Mouse (Mus musculus): ENCODE measurements at regions not wholly inside any gene's neighbourhood (a gene's known extent, or its start where the extent isn't known, plus 50 kb on each side); places are given as distances from the start of the nearest gene placed in this dataset.

GRCm38 (mm10) chr4:8374061-8374460 is 135.2 kb upstream of the Car8 start:
- DNase-seq (ENCODE audit: low read depth), result no peak

- peak; percentile 24 for DNase-seq (ENCODE audit: low read depth)
Observed at GRCm38 (mm10) chr4:8372069-8372468, 133.2 kb upstream of the Car8 start.

- DNase-seq (ENCODE audit: low read depth), result no peak
Observed at GRCm38 (mm10) chr4:8370786-8371185, 131.9 kb upstream of the Car8 start.

GRCm38 (mm10) chr4:8367487-8368276 is 128.8 kb upstream of the Car8 start:
- DNase-seq (ENCODE audit: low read depth), result peak; percentile 72

GRCm38 (mm10) chr4:8366978-8367377 is 128.1 kb upstream of the Car8 start:
- DNase-seq (ENCODE audit: low read depth), result no peak

- DNase-seq (ENCODE audit: low read depth), result no peak
Observed at GRCm38 (mm10) chr4:8362409-8362808, 123.6 kb upstream of the Car8 start.

- DNase-seq (ENCODE audit: low read depth), result no peak
Observed at GRCm38 (mm10) chr4:8361931-8362330, 123.1 kb upstream of the Car8 start.

- DNase-seq (ENCODE audit: low read depth), result no peak
Observed at GRCm38 (mm10) chr4:8361305-8361704, 122.5 kb upstream of the Car8 start.

GRCm38 (mm10) chr4:8357443-8357842 is 118.6 kb upstream of the Car8 start:
- no peak for DNase-seq (ENCODE audit: low read depth)

GRCm38 (mm10) chr4:8341928-8342327 is 103.1 kb upstream of the Car8 start:
- no peak for DNase-seq (ENCODE audit: low read depth)

GRCm38 (mm10) chr4:8309241-8309987 is 70.6 kb upstream of the Car8 start:
- DNase-seq (ENCODE audit: low read depth), result no peak

- DNase-seq (ENCODE audit: low read depth), result no peak
Observed at GRCm38 (mm10) chr4:8292563-8292962, 53.7 kb upstream of the Car8 start.

- DNase-seq (ENCODE audit: low read depth), result no peak
Observed at GRCm38 (mm10) chr4:8291528-8292492, 53.0 kb upstream of the Car8 start.

GRCm38 (mm10) chr4:8289901-8290300 is 51.1 kb upstream of the Car8 start:
- DNase-seq (ENCODE audit: low read depth), result no peak

All from NIH3T3 (cell line).